Mouse (Mus musculus): Measurements from ENCODE around the gene Ckap5.

Ckap5 gene

DNA sequence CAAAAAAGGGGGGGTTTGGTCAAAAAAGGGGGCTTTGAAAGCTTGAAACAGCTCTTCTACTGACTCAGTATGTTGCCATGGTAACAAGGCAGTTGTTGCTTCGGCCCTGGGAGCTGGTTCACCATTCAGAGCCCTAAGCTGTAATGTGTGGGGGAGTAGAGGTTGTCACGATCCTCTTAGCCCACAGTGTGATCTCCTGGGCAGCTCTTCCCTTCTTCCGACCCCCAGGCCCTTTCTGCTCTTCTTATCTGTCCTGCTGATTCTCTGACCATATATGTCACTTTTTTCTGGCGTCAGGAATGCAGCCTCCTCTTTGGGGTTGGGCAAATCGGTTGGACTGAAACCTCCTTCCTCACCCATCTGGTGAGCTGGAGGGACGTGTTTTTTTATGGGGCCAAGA, 126.3 kb downstream of the Ckap5 start:
- DNase-seq (ENCODE audit: extremely low spot score): no peak

DNA sequence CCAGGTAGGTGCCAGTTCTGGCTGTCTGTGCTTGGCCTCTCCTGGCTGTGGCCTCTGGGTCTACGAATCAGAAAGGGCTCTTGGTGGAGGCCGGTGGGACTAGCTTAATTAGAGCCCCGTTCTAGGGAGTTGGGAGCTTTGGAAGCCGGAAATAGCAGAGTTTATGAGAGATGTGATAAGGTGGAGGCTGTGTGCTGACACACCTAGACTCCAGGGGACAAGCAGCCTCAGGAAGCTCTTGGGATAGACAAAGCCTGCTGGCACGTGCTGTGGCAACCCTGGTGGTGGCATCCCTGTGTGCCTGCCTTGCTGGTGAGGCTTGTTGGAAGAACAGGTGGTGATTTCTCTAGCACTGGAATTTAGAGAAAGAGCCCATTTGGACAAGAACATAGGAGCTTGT, 128.8 kb downstream of the Ckap5 start:
- DNase-seq (ENCODE audit: extremely low spot score): no peak

DNA sequence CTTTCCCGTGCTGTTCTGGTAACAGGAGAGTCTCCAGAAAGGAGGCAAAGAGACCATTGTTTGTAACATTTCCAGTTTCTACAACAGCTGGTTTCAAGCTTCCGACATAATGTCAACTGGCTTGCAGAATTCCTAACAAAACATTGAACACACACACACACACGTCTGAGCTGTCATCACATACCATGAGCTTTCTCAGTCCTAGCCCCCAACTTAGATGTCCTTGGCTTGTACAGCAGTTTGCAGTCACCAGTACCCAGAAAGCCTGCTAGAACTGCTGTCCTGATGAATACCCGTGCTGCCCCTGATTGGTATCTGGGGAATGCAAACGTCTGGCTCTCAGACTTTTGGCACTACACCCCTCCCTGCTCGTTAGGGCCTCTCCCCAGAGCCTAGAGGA, 129.3 kb downstream of the Ckap5 start:
- no peak for DNase-seq (ENCODE audit: extremely low spot score)

DNA sequence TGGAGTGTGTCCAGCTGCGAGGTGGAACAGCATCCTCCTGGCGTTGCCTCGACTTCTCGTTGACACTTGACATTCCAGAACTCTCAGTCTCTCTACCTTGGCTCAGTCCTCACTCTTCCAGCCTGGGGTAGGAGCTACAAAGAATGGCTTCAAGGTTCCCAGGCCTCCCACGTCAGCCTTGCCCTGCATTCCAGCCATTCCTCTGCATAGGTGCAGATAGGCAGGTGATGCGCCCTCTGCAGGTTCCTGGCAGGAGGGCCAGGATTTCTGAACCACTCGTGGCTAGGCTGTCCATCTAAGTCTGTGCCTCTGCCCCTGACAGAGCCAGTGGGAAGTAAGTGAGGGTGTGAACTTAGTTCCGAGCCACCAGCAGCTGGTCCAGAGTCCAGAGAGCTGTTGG, 130.2 kb downstream of the Ckap5 start:
- DNase-seq (ENCODE audit: extremely low spot score): no peak

GRCm38 (mm10) chr2:91659657-91660056, 133.1 kb downstream of the Ckap5 start:
- no peak for DNase-seq (ENCODE audit: extremely low spot score)

GRCm38 (mm10) chr2:91660981-91661380, 134.4 kb downstream of the Ckap5 start:
- no peak for DNase-seq (ENCODE audit: extremely low spot score)

- no peak for DNase-seq (ENCODE audit: extremely low spot score)
Observed at GRCm38 (mm10) chr2:91664780-91665179, 138.2 kb downstream of the Ckap5 start.

GRCm38 (mm10) chr2:91666386-91666910, 139.9 kb downstream of the Ckap5 start:
- DNase-seq (ENCODE audit: extremely low spot score): no peak

DNA sequence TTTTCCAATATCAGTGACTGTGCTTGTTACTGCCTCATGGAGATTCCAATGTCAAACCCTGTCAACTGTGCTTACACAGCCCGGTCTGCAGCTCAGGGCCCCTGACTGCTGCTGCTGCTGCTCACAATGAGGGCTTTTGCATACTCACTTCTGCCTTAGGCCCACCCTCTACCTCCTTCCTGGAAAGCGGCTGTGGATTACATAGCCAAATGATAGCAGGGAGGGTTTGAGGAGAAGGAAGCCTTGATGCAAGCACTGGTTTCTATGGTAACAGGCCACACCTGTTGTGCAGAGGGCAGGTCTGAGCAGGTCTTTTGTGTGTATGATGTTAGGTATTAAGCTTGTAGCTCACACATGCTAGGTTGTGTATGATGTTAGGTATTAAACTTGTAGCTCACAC, 141.2 kb downstream of the Ckap5 start:
- no peak for DNase-seq (ENCODE audit: extremely low spot score)

- DNase-seq (ENCODE audit: extremely low spot score): no peak
Observed at GRCm38 (mm10) chr2:91669326-91669725, 142.8 kb downstream of the Ckap5 start.

DNA sequence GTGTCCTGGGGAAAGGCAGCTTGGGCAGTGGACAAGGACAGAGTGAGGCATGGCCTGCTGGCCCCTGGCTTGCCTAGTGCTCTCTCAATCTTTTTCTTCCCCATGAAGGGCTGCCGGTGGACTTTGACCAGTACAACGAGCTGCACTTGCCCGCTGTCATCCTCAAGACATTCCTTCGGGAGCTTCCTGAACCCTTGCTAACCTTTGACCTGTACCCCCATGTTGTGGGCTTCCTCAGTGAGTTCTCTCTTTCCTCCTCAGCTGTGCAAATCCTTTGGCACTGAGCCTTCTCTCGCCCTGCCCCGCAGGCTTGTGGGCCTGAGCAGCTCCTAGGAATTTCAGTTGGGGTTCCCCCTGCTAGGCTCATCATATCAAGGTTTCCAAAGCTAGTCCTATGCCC, 143.5 kb downstream of the Ckap5 start:
- DNase-seq (ENCODE audit: extremely low spot score): no peak

Measured in embryo, embryonic 9.5 days (tissue).